Comparison of ENCODE assay signal across 8 mouse cellular contexts in the genomic region with DNA sequence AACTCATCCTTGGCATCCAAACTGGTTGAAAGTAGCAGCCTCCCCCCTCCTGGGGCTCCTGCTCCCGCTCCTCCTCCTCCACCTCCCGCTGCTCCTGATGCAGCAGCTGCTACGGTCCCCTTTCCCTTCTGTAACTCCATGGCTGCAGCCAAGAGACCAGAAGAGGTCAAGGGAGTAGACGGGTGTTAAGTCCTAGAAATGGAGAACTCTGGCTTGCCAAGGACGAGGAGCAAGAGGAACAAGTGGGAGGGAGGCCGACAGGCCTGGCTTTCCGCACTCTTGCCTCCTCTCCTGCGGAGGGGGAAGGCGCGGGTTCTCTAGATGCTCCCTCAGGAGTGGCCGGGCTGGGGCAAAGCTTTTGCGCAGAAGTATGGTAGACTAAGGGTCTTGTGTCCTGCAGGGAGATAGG. TPM values are rescaled to one million over a fixed set of nuclear protein-coding genes. Genes with fewer than 3 reads are reported as not detected.
DNase-seq lines count a peak whose midpoint lies in the region; ATAC-seq and TF ChIP-seq lines count a peak whose summit lies in the region.

No protein-coding gene starts in this region.

- H3K27me3 ChIP-seq in ES-Bruce4 (ENCODE audit: control insufficient read depth, insufficient read depth, low read length, poor library complexity, severe bottlenecking), result no peaks in the 10 kb centered on the region
- no peaks in the 10 kb centered on the region for H3K27me3 ChIP-seq in heart, embryonic 13.5 days (replicated peaks)
- H3K27me3 ChIP-seq in lung, embryonic 14.5 days (ENCODE audit: insufficient read depth, low read length), result no peaks in the 10 kb centered on the region

- no peak for TF ChIP-seq POLR2A in ES-Bruce4 (IDR thresholded peaks at IDR 0.05; ENCODE audit: insufficient read depth, low read length)

- H3K4me2 ChIP-seq in heart, embryonic 13.5 days, result peak overlapping the region; percentile 84
- H3K4me2 ChIP-seq in lung, embryonic 14.5 days, result peak overlapping the region; percentile 92

- H3K27ac ChIP-seq in ES-Bruce4 (ENCODE audit: insufficient read depth, low read length), result peak overlapping the region; percentile 90
- H3K27ac ChIP-seq in heart, embryonic 13.5 days (replicated peaks), result peak overlapping the region; percentile 96
- peak overlapping the region; percentile 96 for H3K27ac ChIP-seq in lung, embryonic 14.5 days (ENCODE audit: low read depth)

- H3K9me3 ChIP-seq in ES-Bruce4 (replicated peaks; ENCODE audit: control insufficient read depth, insufficient read depth, low read length, poor library complexity, severe bottlenecking), result no peaks in the 10 kb centered on the region
- H3K9me3 ChIP-seq in heart, embryonic 13.5 days, result no peaks in the 10 kb centered on the region
- no peaks in the 10 kb centered on the region for H3K9me3 ChIP-seq in lung, embryonic 14.5 days (ENCODE audit: low read depth, low read length)

- TF ChIP-seq EP300 in ES-Bruce4 (IDR thresholded peaks at IDR 0.05; ENCODE audit: insufficient read depth, low read depth, low read length), result no peak

- peak overlapping the region; percentile 94 for H3K9ac ChIP-seq in ES-Bruce4 (ENCODE audit: low read depth, poor library complexity, severe bottlenecking)
- H3K9ac ChIP-seq in heart, embryonic 13.5 days, result peak overlapping the region; percentile 94
- peak overlapping the region; percentile 90 for H3K9ac ChIP-seq in lung, embryonic 14.5 days

- no peak for TF ChIP-seq CTCF in ES-Bruce4 (IDR thresholded peaks at IDR 0.05; ENCODE audit: low read depth, low read length)
- TF ChIP-seq CTCF in lung, embryonic 14.5 days (IDR thresholded peaks at IDR 0.05; ENCODE audit: low read depth), result no peak

- H3K4me1 ChIP-seq in ES-Bruce4 (ENCODE audit: control insufficient read depth, insufficient read depth, low read length), result peaks cover 1% of the 10 kb centered on the region
- H3K4me1 ChIP-seq in heart, embryonic 13.5 days, result peaks cover 50% of the 10 kb centered on the region
- H3K4me1 ChIP-seq in lung, embryonic 14.5 days (ENCODE audit: insufficient read depth), result peaks cover 21% of the 10 kb centered on the region; the same call in 1 of the 2 replicates

- DNase-seq in cerebellum, adult 11-12 months, result peak; percentile 73
- DNase-seq in cerebellum, adult 11 months, result no peak
- peak; percentile 56 for DNase-seq in embryo, embryonic 10.5 days (ENCODE audit: low spot score)
- peak; percentile 47 to 66 for DNase-seq in kidney, postnatal 25 days
- DNase-seq in lung, embryonic 14.5 days, result no peak
- DNase-seq in right cerebral cortex, adult 2 months (ENCODE audit: low spot score in 2 of 2), result peak; percentile 36 to 55

- peak overlapping the region; percentile 88 for H3K4me3 ChIP-seq in ES-Bruce4 (ENCODE audit: low read depth, low read length)
- H3K4me3 ChIP-seq in heart, embryonic 13.5 days, result peak overlapping the region; percentile 77
- peak overlapping the region; percentile 68 for H3K4me3 ChIP-seq in lung, embryonic 14.5 days (ENCODE audit: low read depth, low read length)

- H3K36me3 ChIP-seq in ES-Bruce4 (ENCODE audit: control insufficient read depth, insufficient read depth, low read length, poor library complexity, severe bottlenecking), result peaks cover 2% of the 10 kb centered on the region; the same call in 1 of the 2 replicates
- H3K36me3 ChIP-seq in heart, embryonic 13.5 days, result 0 out of 2 replicates have a peak, but pooled peaks cover 2% of the 10 kb centered on the region
- H3K36me3 ChIP-seq in lung, embryonic 14.5 days (ENCODE audit: insufficient read depth), result no peaks in the 10 kb centered on the region

- no peak for ATAC-seq in heart, embryonic 13.5 days (ENCODE audit: extremely low read depth, insufficient number of reproducible peaks, low FRiP score, low TSS enrichment)
- ATAC-seq in lung, embryonic 14.5 days (ENCODE audit: insufficient read depth), result peak; percentile 28; the same call in 1 of the 2 replicates

- under 1% methylated on average over 12 of the region's 12 CpGs for WGBS in heart, embryonic 13.5 days
- 0% methylated on average over 12 of the region's 12 CpGs for WGBS in lung, embryonic 14.5 days

RNA-seq across cellular contexts. Expression of a gene that starts 0.6 kb away (rescaled TPM):
- polyA plus RNA-seq in ES-Bruce4 (2011; ENCODE audit: insufficient read depth, insufficient read length, low read depth, missing spikeins), result 68.6 and 71.0 TPM in 2 replicates
- 17.5 and 19.8 TPM in 2 replicates for polyA plus RNA-seq in heart, embryonic 13.5 days (2015; fragmentation: Nextera tagmentation; extraction: Ambion mirVana)
- polyA plus RNA-seq in lung, embryonic 14.5 days (2014; fragmentation: Nextera tagmentation; extraction: Ambion mirVana), result 38.5 and 40.5 TPM in 2 replicates

RNA-seq across cellular contexts. Expression of a gene that starts 32.9 kb away (rescaled TPM):
- 10.8 and 13.6 TPM in 2 replicates for polyA plus RNA-seq in ES-Bruce4 (2011; ENCODE audit: insufficient read depth, insufficient read length, low read depth, missing spikeins)
- 9.7 and 11.4 TPM in 2 replicates for polyA plus RNA-seq in heart, embryonic 13.5 days (2015; fragmentation: Nextera tagmentation; extraction: Ambion mirVana)
- polyA plus RNA-seq in lung, embryonic 14.5 days (2014; fragmentation: Nextera tagmentation; extraction: Ambion mirVana), result 17.8 and 19.3 TPM in 2 replicates

RNA-seq across cellular contexts. Expression of a gene that starts 43.1 kb away (rescaled TPM):
- 11.0 and 12.5 TPM in 2 replicates for polyA plus RNA-seq in ES-Bruce4 (2011; ENCODE audit: insufficient read depth, insufficient read length, low read depth, missing spikeins)
- 5.5 and 7.2 TPM in 2 replicates for polyA plus RNA-seq in heart, embryonic 13.5 days (2015; fragmentation: Nextera tagmentation; extraction: Ambion mirVana)
- 18.4 and 19.1 TPM in 2 replicates for polyA plus RNA-seq in lung, embryonic 14.5 days (2014; fragmentation: Nextera tagmentation; extraction: Ambion mirVana)

RNA-seq across cellular contexts. Expression of a gene that starts 43.1 kb away (rescaled TPM):
- polyA plus RNA-seq in ES-Bruce4 (2011; ENCODE audit: insufficient read depth, insufficient read length, low read depth, missing spikeins), result 211 and 233 TPM in 2 replicates
- 116 and 125 TPM in 2 replicates for polyA plus RNA-seq in heart, embryonic 13.5 days (2015; fragmentation: Nextera tagmentation; extraction: Ambion mirVana)
- 232 and 240 TPM in 2 replicates for polyA plus RNA-seq in lung, embryonic 14.5 days (2014; fragmentation: Nextera tagmentation; extraction: Ambion mirVana)

RNA-seq across cellular contexts. Expression of a gene that starts 58.0 kb away (rescaled TPM):
- polyA plus RNA-seq in ES-Bruce4 (2011; ENCODE audit: insufficient read depth, insufficient read length, low read depth, missing spikeins), result 63.9 and 65.1 TPM in 2 replicates
- polyA plus RNA-seq in heart, embryonic 13.5 days (2015; fragmentation: Nextera tagmentation; extraction: Ambion mirVana), result 72.8 and 74.7 TPM in 2 replicates
- polyA plus RNA-seq in lung, embryonic 14.5 days (2014; fragmentation: Nextera tagmentation; extraction: Ambion mirVana), result 68.0 and 74.7 TPM in 2 replicates

Comparison
In these comparisons a context has a peak if more than half of its experiments do, and no peak if none do; other contexts are left out.
1. DNase-seq: peak in cerebellum, adult 11-12 months (single experiment), embryo, embryonic 10.5 days (single experiment), kidney, postnatal 25 days (2 of 2) and right cerebral cortex, adult 2 months (2 of 2); none in cerebellum, adult 11 months (single experiment) and lung, embryonic 14.5 days (single experiment).
2. Peak in every context shown above with its lines, with median percentiles within 50 percentile points of each other: H3K27ac ChIP-seq, H3K4me3 ChIP-seq and H3K9ac ChIP-seq.